Mouse (Mus musculus) fat pad, adult 2 months (tissue): ENCODE results near the gene 2810004N23Rik.

Experiments used
- DNase-seq: peaks from one replicate; pipeline ENCODE4 v3.0.0-alpha.2; 2011; ENCODE audit warnings: low read depth, low spot score; ENCODE audit errors: extremely low read depth

2810004N23Rik gene

DNA sequence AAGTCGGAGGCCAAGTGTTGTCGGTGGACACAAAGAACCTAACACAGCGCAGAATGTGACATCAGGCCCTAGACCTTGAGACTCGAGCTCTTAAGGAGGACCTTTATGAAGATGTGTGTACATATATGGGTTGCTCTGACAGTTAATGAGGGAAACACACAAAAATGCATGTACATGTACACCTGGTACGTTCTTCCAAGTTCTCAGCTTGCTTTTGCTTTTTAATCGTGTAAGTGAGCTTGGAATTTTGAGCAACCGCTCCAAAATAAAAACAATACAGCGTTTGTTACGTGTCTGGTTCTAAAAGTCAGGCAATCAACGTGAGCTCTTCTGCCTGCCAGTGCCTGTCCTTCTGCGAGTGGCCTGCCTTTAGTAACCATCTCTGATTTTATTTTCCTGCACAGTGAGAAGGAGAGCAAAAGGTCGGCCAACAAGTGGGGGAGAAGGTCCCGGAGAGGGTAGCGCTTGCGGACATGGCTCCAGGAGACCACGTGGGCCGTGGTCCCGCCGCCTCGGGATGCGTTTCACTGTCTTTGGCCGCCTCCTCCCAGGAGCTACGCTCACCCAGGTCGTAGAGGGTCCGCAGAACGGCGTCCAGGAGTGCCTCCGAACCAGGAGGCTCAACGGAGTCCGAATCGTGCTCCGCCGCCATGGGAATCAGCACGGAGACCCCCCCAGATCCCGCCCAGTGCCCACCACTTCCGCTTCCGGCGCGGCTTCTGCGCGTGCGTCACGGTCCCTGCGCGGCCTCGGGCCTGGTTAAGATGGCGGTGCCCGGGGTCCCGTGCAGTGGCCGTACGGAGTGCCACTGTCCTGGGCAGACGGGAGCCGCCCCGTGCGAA is at the start of gene 2810004N23Rik, which contains the start of gene Gnpat:
Gene 2810004N23Rik (minus strand): TSS at position 800 of the 842 bp plus-strand sequence.
Gene Gnpat (plus strand): TSS at position 713 of the 842 bp plus-strand sequence.
- no peak for DNase-seq

- DNase-seq = no peak
These were observed 49.3 kb upstream of the 2810004N23Rik start for GRCm38 (mm10) chr8:124911938-124912872.

DNA sequence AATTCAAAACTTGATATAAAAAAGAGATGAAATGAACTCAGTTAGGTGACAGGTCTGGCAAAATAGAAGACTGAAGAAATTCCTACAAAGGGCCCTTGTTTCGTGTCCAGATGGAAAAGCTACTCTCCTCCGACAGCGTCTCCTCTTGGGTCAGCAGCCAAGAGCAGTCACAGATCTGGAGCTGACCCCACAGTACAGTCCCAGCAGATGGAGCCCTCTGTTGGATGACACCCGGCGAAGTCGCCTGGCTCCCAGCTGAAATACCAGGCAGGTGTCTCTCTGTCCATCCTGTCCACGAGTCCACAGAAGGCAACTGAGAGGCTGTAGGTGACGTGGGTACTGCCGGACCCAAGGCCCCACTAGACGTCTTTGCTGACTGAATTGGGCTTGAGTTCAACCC is 47.4 kb upstream of the 2810004N23Rik start:
- no peak for DNase-seq

DNA sequence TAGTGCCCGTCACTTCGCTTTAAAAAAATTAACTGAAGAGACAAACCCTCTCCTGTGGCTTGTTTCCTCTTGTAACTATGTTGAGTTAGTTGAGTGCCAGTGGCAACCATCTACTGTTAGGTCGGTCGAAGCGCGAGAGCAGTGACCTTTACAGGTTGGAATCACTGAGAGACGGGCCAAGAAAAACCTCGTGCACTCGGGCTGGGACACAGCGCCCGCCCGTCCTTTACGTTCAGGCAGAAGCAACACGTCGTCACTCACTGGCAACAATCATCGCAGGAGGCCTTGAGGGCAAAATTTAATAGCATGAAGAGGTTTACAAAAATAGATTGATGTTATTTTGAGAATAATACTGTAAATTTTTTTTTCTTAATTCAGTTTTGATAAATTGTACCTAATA is 47.0 kb upstream of the 2810004N23Rik start:
- no peak for DNase-seq

DNA sequence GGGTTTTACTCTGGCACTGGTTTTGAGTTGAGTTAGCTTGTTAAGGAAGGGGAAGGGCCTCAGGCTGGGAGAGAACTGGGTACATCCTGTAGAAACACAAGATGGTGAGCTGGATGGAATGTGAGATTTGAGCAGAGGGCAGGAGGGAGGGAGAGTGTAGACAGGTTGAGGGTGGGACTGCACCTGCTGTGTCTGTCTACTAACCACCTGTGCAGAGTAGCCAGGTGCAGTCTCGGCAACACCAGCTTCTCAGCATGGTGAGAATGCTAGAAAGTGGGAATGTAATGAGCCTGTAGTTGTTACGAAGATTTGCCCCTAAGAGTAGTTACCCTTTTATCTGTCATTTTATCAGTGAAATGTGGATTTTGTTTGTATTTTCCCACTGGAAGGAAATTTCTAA is 42.6 kb upstream of the 2810004N23Rik start:
- no peak for DNase-seq

GRCm38 (mm10) chr8:124903198-124903597 is 40.3 kb upstream of the 2810004N23Rik start:
- no peak for DNase-seq

DNA sequence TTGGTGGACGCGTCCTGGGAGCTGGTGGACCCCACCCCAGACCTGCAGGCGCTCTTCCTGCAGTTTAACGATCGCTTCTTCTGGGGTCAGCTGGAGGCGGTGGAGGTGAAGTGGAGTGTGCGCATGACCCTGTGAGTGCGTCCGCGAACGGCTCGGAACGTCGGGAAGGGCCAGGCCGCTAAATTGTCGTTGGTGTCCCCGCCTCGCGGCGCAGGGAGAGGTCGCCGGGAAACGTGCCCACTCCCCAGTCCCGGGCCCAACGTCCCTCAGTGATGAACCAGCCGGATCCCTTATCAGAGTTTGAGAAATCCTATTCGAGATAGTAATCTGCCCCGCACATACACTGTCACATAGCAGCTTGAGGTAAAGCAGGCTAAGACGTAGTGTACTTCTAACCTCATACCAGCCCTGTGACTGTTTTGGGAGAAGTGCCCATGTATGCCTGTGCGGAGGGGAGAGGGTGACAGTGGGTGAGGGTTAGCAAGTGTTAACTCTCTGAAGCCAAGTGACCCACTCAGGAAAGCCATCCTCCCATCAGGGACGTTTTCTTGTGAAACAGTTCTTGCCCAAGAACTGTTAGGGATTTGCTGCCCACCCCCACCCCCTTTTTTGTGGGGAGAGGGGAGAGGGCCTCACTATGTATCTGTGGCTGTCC is 35.5 kb upstream of the 2810004N23Rik start:
- no peak for DNase-seq

GRCm38 (mm10) chr8:124897386-124898250 is 34.7 kb upstream of the 2810004N23Rik start, which contains the start of the genes Exoc8 and Sprtn:
Gene Exoc8, minus strand, starts transcription at chr8:124897705.
Gene Sprtn, plus strand, starts transcription at chr8:124897886.
- peak; percentile 7 for DNase-seq

DNA sequence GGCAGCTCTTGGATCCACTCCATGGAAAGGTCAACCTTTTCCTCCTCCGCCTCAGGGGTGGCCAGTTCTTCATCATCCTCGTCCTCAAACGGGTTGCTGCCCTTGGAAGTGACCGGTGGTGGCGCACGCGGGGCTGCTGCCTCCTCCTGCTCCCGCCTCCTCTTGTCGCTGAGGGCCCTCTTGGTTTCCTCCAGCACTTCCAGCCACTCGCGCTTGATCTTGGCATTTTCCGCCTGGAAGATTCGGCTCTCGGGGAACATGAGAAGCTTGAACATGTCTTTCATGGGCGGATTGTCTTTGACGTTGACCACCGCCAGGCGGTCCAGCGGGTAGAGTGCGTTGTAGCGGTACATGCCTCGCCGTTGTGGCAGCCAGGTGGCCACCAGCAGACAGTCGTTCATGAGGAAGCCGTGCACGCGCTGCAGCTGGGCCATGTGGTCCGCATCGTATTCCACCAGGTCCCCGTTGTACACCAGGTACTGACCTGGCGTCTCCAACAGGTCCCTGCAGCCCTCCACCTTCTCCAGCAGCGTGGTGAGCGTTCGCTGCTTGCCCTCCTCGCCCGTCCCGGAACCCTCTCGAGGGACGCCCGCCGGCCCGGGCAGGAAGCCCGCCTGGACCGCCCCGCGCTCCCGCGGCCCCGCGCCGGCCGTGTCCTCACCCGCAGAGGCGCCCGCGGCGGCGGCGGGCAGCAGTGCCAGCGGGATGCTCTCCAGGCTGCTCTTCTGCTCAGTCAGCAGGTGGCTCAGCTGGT is 33.9 kb upstream of the 2810004N23Rik start:
- peak; percentile 10 for DNase-seq

DNA sequence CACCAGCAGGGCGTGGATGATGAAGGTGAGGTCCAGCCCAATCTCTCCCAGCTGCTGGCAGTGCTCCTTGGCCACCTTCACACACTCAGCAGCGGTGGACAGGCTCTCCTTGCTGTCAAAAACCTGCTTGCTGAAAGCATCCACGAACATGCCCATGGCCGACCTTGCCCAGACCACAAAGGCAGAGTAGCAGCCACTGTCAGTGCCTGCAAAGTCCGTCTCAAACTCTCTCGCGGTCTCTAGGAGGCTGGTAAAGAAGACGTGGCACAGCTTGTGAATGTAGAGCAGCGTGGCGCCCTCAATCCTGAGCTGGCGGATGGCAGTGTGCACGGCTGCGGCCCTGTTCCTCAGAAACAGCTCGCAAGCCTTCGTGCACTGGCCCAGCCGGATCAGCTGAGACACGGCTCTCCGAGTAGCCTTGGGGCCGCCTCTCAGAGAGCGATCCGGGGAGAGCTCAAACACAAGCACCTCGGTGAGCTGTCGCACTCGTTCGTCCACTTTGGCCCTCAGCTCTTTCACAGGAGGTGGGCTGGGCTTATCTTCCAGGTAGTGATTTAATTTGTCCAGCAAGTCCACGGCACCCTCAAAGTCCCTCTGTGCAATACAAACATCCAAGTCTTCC is 33.2 kb upstream of the 2810004N23Rik start:
- DNase-seq = no peak

GRCm38 (mm10) chr8:124892596-124892995 is 29.7 kb upstream of the 2810004N23Rik start:
- DNase-seq = no peak

GRCm38 (mm10) chr8:124888385-124888784 is 25.5 kb upstream of the 2810004N23Rik start:
- DNase-seq = no peak

DNA sequence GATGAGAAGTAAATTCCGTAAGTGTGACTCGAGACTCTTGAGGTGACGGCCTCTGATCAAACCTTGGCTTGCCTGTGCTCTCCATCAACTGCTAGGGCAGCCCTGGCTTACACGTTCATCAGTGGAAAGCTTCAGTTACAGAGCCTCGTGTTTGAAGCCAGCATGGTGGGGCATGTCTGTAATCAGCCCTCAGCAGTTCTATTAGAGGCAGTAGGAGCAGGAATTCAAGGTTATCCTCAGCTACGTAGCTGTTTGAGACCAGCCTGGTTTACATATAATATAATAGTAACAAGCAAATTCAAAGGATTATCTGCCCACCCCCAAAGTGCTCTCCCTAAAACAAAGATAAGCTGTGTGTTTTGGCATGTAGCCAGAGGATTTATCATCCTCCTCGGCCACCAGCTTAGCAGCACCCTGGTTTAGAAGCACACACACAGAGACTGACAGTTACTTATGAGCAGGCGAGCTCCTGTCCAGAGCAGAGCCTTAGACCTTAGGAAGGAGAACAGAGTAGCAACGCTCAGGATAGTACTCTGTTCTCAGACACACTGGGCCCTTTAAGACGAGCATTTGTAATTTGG is 16.1 kb upstream of the 2810004N23Rik start:
- no peak for DNase-seq

DNA sequence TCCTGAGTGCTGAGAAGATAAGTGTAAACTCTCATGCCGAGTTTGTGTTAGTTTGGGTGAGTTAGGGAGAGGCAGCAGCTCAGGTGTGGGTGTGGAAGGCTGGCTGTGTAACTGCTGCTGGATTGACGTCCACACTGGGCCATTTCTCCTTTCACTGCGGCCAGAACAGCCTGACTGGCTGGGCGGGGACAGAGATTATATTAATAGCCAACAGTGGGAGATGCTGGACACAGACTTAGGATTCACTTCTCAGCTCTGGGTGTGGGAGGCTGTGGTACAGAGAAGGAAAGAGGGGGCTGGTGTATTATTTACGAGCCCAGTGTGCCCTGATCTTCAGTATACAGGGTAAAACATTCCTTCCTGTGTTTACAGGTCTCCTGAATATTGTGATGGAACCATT is 15.2 kb upstream of the 2810004N23Rik start:
- no peak for DNase-seq

DNA sequence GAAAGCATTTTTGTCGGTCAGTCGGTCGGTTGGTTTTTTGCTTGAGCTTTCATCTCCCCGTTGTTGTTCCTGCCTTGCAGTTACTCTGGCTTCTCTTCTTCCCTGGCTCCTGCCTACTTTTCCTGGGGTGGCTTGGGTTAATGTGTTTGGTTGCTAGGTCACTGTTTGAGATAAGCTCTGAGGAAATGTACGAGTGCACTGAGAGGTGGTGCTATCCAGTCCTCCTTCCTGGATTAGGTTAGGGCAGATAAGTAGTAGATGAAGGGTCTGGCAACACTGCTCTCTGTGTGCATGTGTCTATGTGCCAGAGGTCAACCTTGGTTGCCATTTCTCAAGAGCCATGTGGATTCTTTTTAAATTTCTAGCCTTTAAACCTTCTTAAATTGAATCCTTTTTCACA is 9.8 kb upstream of the 2810004N23Rik start:
- DNase-seq = no peak

- DNase-seq = no peak
These were observed 9.2 kb upstream of the 2810004N23Rik start for GRCm38 (mm10) chr8:124872081-124872480.

DNA sequence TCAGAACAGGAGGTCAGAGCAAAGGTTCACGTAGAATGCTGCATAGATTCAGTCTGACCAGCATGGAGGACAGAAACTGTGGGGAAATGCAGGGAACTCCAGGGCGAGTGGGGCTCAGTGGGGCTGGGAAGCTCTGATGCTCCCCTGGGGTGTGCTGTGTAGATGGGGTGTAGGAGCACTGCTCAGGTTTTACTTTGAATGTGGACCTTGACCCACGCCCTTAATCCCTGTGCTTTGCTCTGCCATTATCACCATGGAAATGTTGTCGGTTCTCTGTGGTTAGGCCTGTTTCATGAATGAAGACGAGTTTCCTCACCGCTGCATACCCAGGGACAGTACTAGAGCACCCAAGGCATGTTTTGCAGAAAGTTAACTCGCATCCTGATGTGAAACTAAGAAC is 8.6 kb upstream of the 2810004N23Rik start:
- no peak for DNase-seq

GRCm38 (mm10) chr8:124869708-124870107 is 6.8 kb upstream of the 2810004N23Rik start:
- DNase-seq = no peak
